Comparison of ENCODE assay signal across 10 mouse cellular contexts in the genomic region with DNA sequence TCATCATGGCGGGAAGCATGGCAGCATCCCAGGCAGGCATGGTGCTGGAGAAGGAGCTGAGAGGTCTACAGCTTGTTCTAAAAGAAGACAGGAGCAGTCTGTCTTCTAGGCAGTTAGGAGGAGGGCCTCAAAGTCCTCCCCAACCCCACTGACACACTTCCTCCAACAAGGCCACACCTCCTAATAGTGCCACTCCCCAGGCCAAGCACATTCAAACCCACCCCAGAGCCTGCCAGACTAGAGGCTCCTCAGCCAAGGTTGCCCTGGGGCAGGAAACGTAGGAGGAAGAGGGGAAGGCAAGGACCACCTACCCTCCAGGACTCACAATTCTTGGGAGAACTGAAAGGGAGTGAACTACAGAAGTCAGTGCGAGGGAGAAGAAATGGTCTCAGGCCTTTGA. TPM values are rescaled to one million over a fixed set of nuclear protein-coding genes. Genes with fewer than 3 reads are reported as not detected.
DNase-seq lines count a peak whose midpoint lies in the region; ATAC-seq lines count a peak whose summit lies in the region.
"Had no signal": no experiment of that assay in that cellular context is flagged by ENCODE, and none has a peak within 500 bp of the region (broad histone marks: within the 10 kb centered on the region; RNA-seq: fewer than 3 reads in every experiment).

A gene (minus strand): TSS at position 149 of the 400 bp plus-strand sequence.

- peaks cover 6% of the 10 kb centered on the region; the same call in 1 of the 2 replicates for H3K4me1 ChIP-seq in midbrain, embryonic 14.5 days (ENCODE audit: control insufficient read depth, insufficient read depth, low read length)
- H3K4me1 ChIP-seq in midbrain, embryonic 11.5 days (ENCODE audit: control insufficient read depth, insufficient read depth, low read length), result peaks cover 5% of the 10 kb centered on the region
- no peaks in the 10 kb centered on the region for H3K4me1 ChIP-seq in kidney, embryonic 16.5 days (ENCODE audit: insufficient read depth, low read length)

- ATAC-seq in midbrain, embryonic 14.5 days (ENCODE audit: low FRiP score, low TSS enrichment), result no peak
- ATAC-seq in midbrain, embryonic 11.5 days (ENCODE audit: low FRiP score), result no peak
- no peak for ATAC-seq in kidney, embryonic 16.5 days (ENCODE audit: low FRiP score, low TSS enrichment)

- no peak within 1 kb of the TSS for H3K4me3 ChIP-seq in midbrain, embryonic 14.5 days (replicated peaks; ENCODE audit: low read depth, low read length)
- H3K4me3 ChIP-seq in midbrain, embryonic 11.5 days (ENCODE audit: low read depth, low read length), result no peak within 1 kb of the TSS
- no peak within 1 kb of the TSS for H3K4me3 ChIP-seq in kidney, embryonic 16.5 days (ENCODE audit: low read length)
- H3K4me3 ChIP-seq: heart, adult 2 months; neural tube, embryonic 13.5 days had no signal

- DNase-seq in midbrain, embryonic 14.5 days, result no peak
- no peak for DNase-seq in midbrain, embryonic 11.5 days (ENCODE audit: low spot score, missing footprints)
- peak; percentile 44 for DNase-seq in induced T-regulatory cell, adult 2 months (ENCODE audit: low read depth)
- DNase-seq in lung, postnatal 4 days, result peak; percentile 44 to 47
- DNase-seq in thymus, postnatal 4 days, result peak; percentile 46
- DNase-seq in kidney, postnatal 4 days, result no peak
- DNase-seq in cerebellum, postnatal 25 days, result no peak

- no peaks in the 10 kb centered on the region for H3K27me3 ChIP-seq in midbrain, embryonic 14.5 days (ENCODE audit: control insufficient read depth, insufficient read depth, low read length)
- no peaks in the 10 kb centered on the region for H3K27me3 ChIP-seq in midbrain, embryonic 11.5 days (ENCODE audit: control insufficient read depth, insufficient read depth, low read length)
- no peaks in the 10 kb centered on the region for H3K27me3 ChIP-seq in kidney, embryonic 16.5 days (ENCODE audit: insufficient read depth, low read length)
- H3K27me3 ChIP-seq: neural tube, embryonic 13.5 days had no signal

- no peaks in the 10 kb centered on the region for H3K9me3 ChIP-seq in midbrain, embryonic 14.5 days (ENCODE audit: control insufficient read depth, low read length)
- no peaks in the 10 kb centered on the region for H3K9me3 ChIP-seq in midbrain, embryonic 11.5 days (ENCODE audit: control insufficient read depth, low read length)
- no peaks in the 10 kb centered on the region for H3K9me3 ChIP-seq in kidney, embryonic 16.5 days (ENCODE audit: low read length)
- H3K9me3 ChIP-seq: neural tube, embryonic 13.5 days had no signal

- peak within 1 kb of the TSS; percentile 52; the same call in 1 of the 2 replicates for H3K27ac ChIP-seq in midbrain, embryonic 14.5 days (replicated peaks; ENCODE audit: low read depth, low read length)
- H3K27ac ChIP-seq in midbrain, embryonic 11.5 days (ENCODE audit: low read depth, low read length), result no peak within 1 kb of the TSS
- H3K27ac ChIP-seq in kidney, embryonic 16.5 days (ENCODE audit: low read length), result no peak within 1 kb of the TSS
- H3K27ac ChIP-seq: heart, adult 2 months had no signal

- no peaks in the 10 kb centered on the region for H3K36me3 ChIP-seq in midbrain, embryonic 14.5 days (ENCODE audit: control insufficient read depth, insufficient read depth, low read length)
- no peaks in the 10 kb centered on the region for H3K36me3 ChIP-seq in midbrain, embryonic 11.5 days (ENCODE audit: control insufficient read depth, insufficient read depth, low read length)
- H3K36me3 ChIP-seq in kidney, embryonic 16.5 days (ENCODE audit: insufficient read depth, low read length), result no peaks in the 10 kb centered on the region
- H3K36me3 ChIP-seq: neural tube, embryonic 13.5 days had no signal

- no peak within 1 kb of the TSS for H3K4me2 ChIP-seq in midbrain, embryonic 14.5 days (ENCODE audit: low read length)
- H3K4me2 ChIP-seq in midbrain, embryonic 11.5 days, result no peak within 1 kb of the TSS
- no peak within 1 kb of the TSS for H3K4me2 ChIP-seq in kidney, embryonic 16.5 days (replicated peaks; ENCODE audit: low read depth, low read length)
- H3K4me2 ChIP-seq: neural tube, embryonic 13.5 days had no signal

- 86% methylated on average over 3 of the region's 3 CpGs for WGBS in midbrain, embryonic 14.5 days
- 84% methylated on average over 3 of the region's 3 CpGs for WGBS in midbrain, embryonic 11.5 days
- 78% methylated on average over 3 of the region's 3 CpGs for WGBS in kidney, embryonic 16.5 days

- H3K9ac ChIP-seq in midbrain, embryonic 14.5 days (replicated peaks; ENCODE audit: low read length), result no peak within 1 kb of the TSS
- H3K9ac ChIP-seq in midbrain, embryonic 11.5 days (ENCODE audit: low read length), result no peak within 1 kb of the TSS
- H3K9ac ChIP-seq in kidney, embryonic 16.5 days (replicated peaks; ENCODE audit: low read length), result no peak within 1 kb of the TSS
- H3K9ac ChIP-seq: neural tube, embryonic 13.5 days had no signal

RNA-seq across cellular contexts. Expression of the gene that starts here (rescaled TPM):
- polyA plus RNA-seq in midbrain, embryonic 14.5 days (2014; fragmentation: Nextera tagmentation; extraction: Ambion mirVana), result 0.20 TPM in 1 of 2 replicates, not detected in the other
- 0.22 TPM in 1 of 2 replicates, not detected in the other for polyA plus RNA-seq in midbrain, embryonic 11.5 days (2014; fragmentation: Nextera tagmentation; extraction: Ambion mirVana)
- polyA plus RNA-seq in kidney, embryonic 16.5 days (2015; fragmentation: Nextera tagmentation; extraction: Ambion mirVana), result 2.9 and 3.4 TPM in 2 replicates
- polyA plus RNA-seq: neural tube, embryonic 13.5 days had no signal

Comparison
In these comparisons a context has a peak if more than half of its experiments do, and no peak if none do; other contexts are left out.
1. DNase-seq: peak in induced T-regulatory cell, adult 2 months (single experiment), lung, postnatal 4 days (2 of 2) and thymus, postnatal 4 days (single experiment); none in midbrain, embryonic 14.5 days (single experiment), midbrain, embryonic 11.5 days (single experiment), kidney, postnatal 4 days (0 of 2) and cerebellum, postnatal 25 days (0 of 2).